ENCODE assay signal across 14 mouse cellular contexts in the genomic region with DNA sequence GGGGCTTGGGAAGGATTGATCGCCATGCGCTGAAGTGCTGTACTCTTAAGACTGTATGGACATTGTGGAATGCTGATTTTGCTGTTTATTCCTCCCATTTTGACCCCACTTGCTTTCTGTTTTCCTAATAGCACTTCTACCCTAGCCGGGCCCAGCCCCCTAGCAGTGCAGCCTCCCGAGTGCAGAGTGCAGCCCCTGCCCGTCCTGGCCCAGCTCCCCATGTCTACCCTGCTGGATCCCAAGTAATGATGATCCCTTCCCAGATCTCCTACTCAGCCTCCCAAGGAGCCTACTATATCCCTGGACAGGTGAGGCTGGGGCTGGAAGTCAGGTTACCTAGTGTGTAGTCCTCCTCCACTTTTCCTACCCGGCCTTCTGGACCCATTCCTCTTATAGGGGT. TPM values are rescaled to one million over a fixed set of nuclear protein-coding genes. Genes with fewer than 3 reads are reported as not detected.
DNase-seq lines count a peak whose midpoint lies in the region; ATAC-seq and TF ChIP-seq lines count a peak whose summit lies in the region.
"Had no signal": no experiment of that assay in that cellular context is flagged by ENCODE, and none has a peak within 500 bp of the region (broad histone marks: within the 10 kb centered on the region; RNA-seq: fewer than 3 reads in every experiment).

No protein-coding gene starts in this region.

- intact Hi-C loops in heart, adult 2 months (cut with DNase I): loop anchor here (1.0 kb wide), 1 partner anchor 18 kb away; a partner anchor contains a TSS

- H3K4me2 ChIP-seq in midbrain, embryonic 14.5 days (ENCODE audit: low read length): no peak overlapping the region
- H3K4me2 ChIP-seq in intestine, postnatal 0 days (replicated peaks; ENCODE audit: low read depth): peak overlapping the region; percentile 78; the same call in 1 of the 2 replicates
- H3K4me2 ChIP-seq in neural tube, embryonic 13.5 days: 0 out of 2 replicates have a peak overlapping the region, but pooled peaks have one; percentile 95

- no peak overlapping the region for H3K9ac ChIP-seq in heart, adult 2 months (ENCODE audit: low read depth, low read length)
- no peak overlapping the region for H3K9ac ChIP-seq in midbrain, embryonic 14.5 days (replicated peaks; ENCODE audit: low read length)
- no peak overlapping the region for H3K9ac ChIP-seq in intestine, postnatal 0 days (ENCODE audit: low read depth, low read length)
- no peak overlapping the region for H3K9ac ChIP-seq in neural tube, embryonic 13.5 days

- no peak for TF ChIP-seq POLR2A in heart, adult 2 months (IDR thresholded peaks at IDR 0.05; ENCODE audit: insufficient read depth, low read depth, low read length)

- no peaks in the 10 kb centered on the region for H3K27me3 ChIP-seq in heart, adult 2 months (ENCODE audit: control insufficient read depth, insufficient read depth, low read length)
- H3K27me3 ChIP-seq in midbrain, embryonic 10.5 days (ENCODE audit: low read depth, poor library complexity, severe bottlenecking): no peaks in the 10 kb centered on the region
- no peaks in the 10 kb centered on the region for H3K27me3 ChIP-seq in midbrain, embryonic 14.5 days (ENCODE audit: control insufficient read depth, insufficient read depth, low read length)
- no peaks in the 10 kb centered on the region for H3K27me3 ChIP-seq in intestine, postnatal 0 days (replicated peaks; ENCODE audit: control insufficient read depth, insufficient read depth, low read length)
- H3K27me3 ChIP-seq in neural tube, embryonic 13.5 days: no peaks in the 10 kb centered on the region

- H3K4me3 ChIP-seq in heart, adult 2 months: no peak overlapping the region
- peak overlapping the region; percentile 99 for H3K4me3 ChIP-seq in midbrain, embryonic 10.5 days
- no peak overlapping the region for H3K4me3 ChIP-seq in midbrain, embryonic 14.5 days (replicated peaks; ENCODE audit: low read depth, low read length)
- peak overlapping the region; percentile 93; the same call in 1 of the 2 replicates for H3K4me3 ChIP-seq in intestine, postnatal 0 days (ENCODE audit: low read depth, low read length)
- no peak overlapping the region for H3K4me3 ChIP-seq in neural tube, embryonic 13.5 days

- no peak overlapping the region for H3K27ac ChIP-seq in heart, adult 2 months
- no peak overlapping the region for H3K27ac ChIP-seq in midbrain, embryonic 10.5 days (replicated peaks)
- no peak overlapping the region for H3K27ac ChIP-seq in midbrain, embryonic 14.5 days (replicated peaks; ENCODE audit: low read depth, low read length)
- peak overlapping the region; percentile 2; the same call in 1 of the 2 replicates for H3K27ac ChIP-seq in intestine, postnatal 0 days (ENCODE audit: low read depth, low read length)
- no peak overlapping the region for H3K27ac ChIP-seq in neural tube, embryonic 13.5 days (replicated peaks)

- no peak for ATAC-seq in midbrain, embryonic 14.5 days (ENCODE audit: low FRiP score, low TSS enrichment)
- ATAC-seq in intestine, postnatal 0 days: no peak
- no peak for ATAC-seq in neural tube, embryonic 13.5 days (ENCODE audit: low read depth)

- no peaks in the 10 kb centered on the region for H3K9me3 ChIP-seq in midbrain, embryonic 10.5 days (replicated peaks)
- no peaks in the 10 kb centered on the region for H3K9me3 ChIP-seq in midbrain, embryonic 14.5 days (ENCODE audit: control insufficient read depth, low read length)
- H3K9me3 ChIP-seq in intestine, postnatal 0 days (ENCODE audit: control insufficient read depth): no peaks in the 10 kb centered on the region
- H3K9me3 ChIP-seq in neural tube, embryonic 13.5 days: no peaks in the 10 kb centered on the region

- WGBS in heart, adult 2 months: 84% methylated on average over 6 of the region's 6 CpGs
- 93% methylated on average over 6 of the region's 6 CpGs for WGBS in midbrain, embryonic 10.5 days
- 93% methylated on average over 6 of the region's 6 CpGs for WGBS in midbrain, embryonic 14.5 days
- 75% methylated on average over 6 of the region's 6 CpGs for WGBS in intestine, postnatal 0 days
- WGBS in neural tube, embryonic 13.5 days: 92% methylated on average over 6 of the region's 6 CpGs

- peaks cover 26% of the 10 kb centered on the region for H3K36me3 ChIP-seq in heart, adult 2 months (ENCODE audit: control insufficient read depth, insufficient read depth, low read length)
- H3K36me3 ChIP-seq in midbrain, embryonic 10.5 days: peaks cover 64% of the 10 kb centered on the region
- peaks cover 54% of the 10 kb centered on the region for H3K36me3 ChIP-seq in midbrain, embryonic 14.5 days (ENCODE audit: control insufficient read depth, insufficient read depth, low read length)
- peaks cover 48% of the 10 kb centered on the region for H3K36me3 ChIP-seq in intestine, postnatal 0 days (ENCODE audit: control insufficient read depth, insufficient read depth)
- H3K36me3 ChIP-seq in neural tube, embryonic 13.5 days: peaks cover 57% of the 10 kb centered on the region

- TF ChIP-seq EP300 in heart, adult 2 months (IDR thresholded peaks at IDR 0.05; ENCODE audit: insufficient read depth, low read depth, low read length): no peak

- H3K79me2 ChIP-seq in heart, adult 2 months (replicated peaks; ENCODE audit: control insufficient read depth, insufficient read depth, low read length): peaks cover 12% of the 10 kb centered on the region

- DNase-seq in heart, adult 11 months: peak; percentile 90
- no peak for DNase-seq in heart, adult 2 months
- DNase-seq in midbrain, embryonic 10.5 days (ENCODE audit: low spot score): no peak
- no peak for DNase-seq in midbrain, embryonic 14.5 days
- no peak for DNase-seq in B cell, adult 2 months
- DNase-seq in right cerebral cortex, postnatal 14 days: no peak
- DNase-seq: adrenal gland, postnatal 25 days; cerebellum, adult 9-10 months; gastrocnemius, postnatal 25 days; layer of hippocampus, adult 9-11 months; thymus, postnatal 4 days had no signal

- no peak for TF ChIP-seq CTCF in heart, adult 2 months (IDR thresholded peaks at IDR 0.05)
- no peak for TF ChIP-seq CTCF in intestine, postnatal 0 days (IDR thresholded peaks at IDR 0.05; ENCODE audit: low read depth)

- H3K4me1 ChIP-seq in heart, adult 2 months (ENCODE audit: control insufficient read depth, insufficient read depth, low read length): peaks cover 12% of the 10 kb centered on the region
- H3K4me1 ChIP-seq in midbrain, embryonic 10.5 days: peaks cover 29% of the 10 kb centered on the region
- peaks cover 11% of the 10 kb centered on the region for H3K4me1 ChIP-seq in midbrain, embryonic 14.5 days (ENCODE audit: control insufficient read depth, insufficient read depth, low read length)
- H3K4me1 ChIP-seq in intestine, postnatal 0 days (replicated peaks; ENCODE audit: control insufficient read depth, insufficient read depth, low read length): no peaks in the 10 kb centered on the region; the same call in 1 of the 2 replicates
- peaks cover 29% of the 10 kb centered on the region for H3K4me1 ChIP-seq in neural tube, embryonic 13.5 days (replicated peaks)

RNA-seq across cellular contexts. Expression of a gene that starts 7.1 kb away (rescaled TPM):
- 100 to 1,000 TPM; 344 to 420 TPM for total RNA-seq in heart, adult 2 months (2021)
- 343 and 423 TPM in 2 replicates for polyA plus RNA-seq in heart, adult 2 months (2012; rRNA removed)
- 216 and 221 TPM in 2 replicates for polyA plus RNA-seq in midbrain, embryonic 10.5 days (2016; fragmentation: Nextera tagmentation; extraction: Ambion mirVana)
- 117 and 123 TPM in 2 replicates for polyA plus RNA-seq in midbrain, embryonic 14.5 days (2014; fragmentation: Nextera tagmentation; extraction: Ambion mirVana)
- polyA plus RNA-seq in intestine, postnatal 0 days (2015; fragmentation: Nextera tagmentation; extraction: Ambion mirVana): 97.8 and 106 TPM in 2 replicates
- polyA plus RNA-seq in neural tube, embryonic 13.5 days (2015; fragmentation: Nextera tagmentation; extraction: Ambion mirVana): 141 and 144 TPM in 2 replicates

RNA-seq across cellular contexts. Expression of a gene that starts 17.8 kb away (rescaled TPM):
- 10 to 100 TPM; 22.2 to 24.6 TPM for total RNA-seq in heart, adult 2 months (2021)
- polyA plus RNA-seq in heart, adult 2 months (2012; rRNA removed): 31.3 and 40.5 TPM in 2 replicates
- polyA plus RNA-seq in midbrain, embryonic 10.5 days (2016; fragmentation: Nextera tagmentation; extraction: Ambion mirVana): 8.8 and 11.3 TPM in 2 replicates
- polyA plus RNA-seq in midbrain, embryonic 14.5 days (2014; fragmentation: Nextera tagmentation; extraction: Ambion mirVana): 45.3 and 50.1 TPM in 2 replicates
- 4.7 and 5.0 TPM in 2 replicates for polyA plus RNA-seq in intestine, postnatal 0 days (2015; fragmentation: Nextera tagmentation; extraction: Ambion mirVana)
- polyA plus RNA-seq in neural tube, embryonic 13.5 days (2015; fragmentation: Nextera tagmentation; extraction: Ambion mirVana): 26.3 and 27.8 TPM in 2 replicates

RNA-seq across cellular contexts. Expression of a gene that starts 23.8 kb away (rescaled TPM):
- 100 to 1,000 TPM; 180 to 212 TPM for total RNA-seq in heart, adult 2 months (2021)
- 96.9 and 178 TPM in 2 replicates for polyA plus RNA-seq in heart, adult 2 months (2012; rRNA removed)
- 527 and 536 TPM in 2 replicates for polyA plus RNA-seq in midbrain, embryonic 10.5 days (2016; fragmentation: Nextera tagmentation; extraction: Ambion mirVana)
- 277 and 366 TPM in 2 replicates for polyA plus RNA-seq in midbrain, embryonic 14.5 days (2014; fragmentation: Nextera tagmentation; extraction: Ambion mirVana)
- 136 and 137 TPM in 2 replicates for polyA plus RNA-seq in intestine, postnatal 0 days (2015; fragmentation: Nextera tagmentation; extraction: Ambion mirVana)
- polyA plus RNA-seq in neural tube, embryonic 13.5 days (2015; fragmentation: Nextera tagmentation; extraction: Ambion mirVana): 352 and 361 TPM in 2 replicates

RNA-seq across cellular contexts. Expression of a gene that starts 42.3 kb away (rescaled TPM):
- 1 to 10 TPM; 9.0 TPM for total RNA-seq in heart, adult 2 months (2021)
- 11.8 and 12.6 TPM in 2 replicates for polyA plus RNA-seq in heart, adult 2 months (2012; rRNA removed)
- polyA plus RNA-seq in midbrain, embryonic 10.5 days (2016; fragmentation: Nextera tagmentation; extraction: Ambion mirVana): 136 and 148 TPM in 2 replicates
- polyA plus RNA-seq in midbrain, embryonic 14.5 days (2014; fragmentation: Nextera tagmentation; extraction: Ambion mirVana): 89.6 and 95.7 TPM in 2 replicates
- 52.9 and 54.2 TPM in 2 replicates for polyA plus RNA-seq in intestine, postnatal 0 days (2015; fragmentation: Nextera tagmentation; extraction: Ambion mirVana)
- 89.9 and 92.3 TPM in 2 replicates for polyA plus RNA-seq in neural tube, embryonic 13.5 days (2015; fragmentation: Nextera tagmentation; extraction: Ambion mirVana)

RNA-seq across cellular contexts. Expression of a gene that starts 42.3 kb away (rescaled TPM):
- total RNA-seq in heart, adult 2 months (2021): 1 to 10 TPM; 1.3 to 1.8 TPM
- 5.9 and 8.0 TPM in 2 replicates for polyA plus RNA-seq in heart, adult 2 months (2012; rRNA removed)
- 12.8 and 16.8 TPM in 2 replicates for polyA plus RNA-seq in midbrain, embryonic 10.5 days (2016; fragmentation: Nextera tagmentation; extraction: Ambion mirVana)
- 27.2 and 30.9 TPM in 2 replicates for polyA plus RNA-seq in midbrain, embryonic 14.5 days (2014; fragmentation: Nextera tagmentation; extraction: Ambion mirVana)
- 5.4 and 6.1 TPM in 2 replicates for polyA plus RNA-seq in intestine, postnatal 0 days (2015; fragmentation: Nextera tagmentation; extraction: Ambion mirVana)
- polyA plus RNA-seq in neural tube, embryonic 13.5 days (2015; fragmentation: Nextera tagmentation; extraction: Ambion mirVana): 30.8 and 31.4 TPM in 2 replicates
- total RNA-seq: monocyte, adult 5-6 weeks had no signal

Comparison
In these comparisons a context has a peak if more than half of its experiments do, and no peak if none do; other contexts are left out.
1. H3K4me3 ChIP-seq: peak in midbrain, embryonic 10.5 days (single experiment) and intestine, postnatal 0 days (single experiment); none in heart, adult 2 months (single experiment), midbrain, embryonic 14.5 days (single experiment) and neural tube, embryonic 13.5 days (single experiment).